Mouse (Mus musculus): ENCODE measurements around the gene Polr3a. TPM values are rescaled to one million over a fixed set of nuclear protein-coding genes. Genes with fewer than 3 reads are reported as not detected.

Polr3a gene
- total and polyA plus RNA-seq, 2 experiments from 2014 or later = 14.0 to 22.4 TPM

GRCm38 (mm10) chr14:24507452-24508069, 20.7 kb upstream of the Polr3a start:
- ATAC-seq = peak; percentile 42
- no peaks in the 10 kb centered on the region for H3K9me3 ChIP-seq (ENCODE audit: low read length)
- WGBS = 27% methylated on average over 14 of the region's 14 CpGs
- no peak overlapping the region for H3K27ac ChIP-seq
- H3K36me3 ChIP-seq (ENCODE audit: insufficient read depth, low read length) = no peaks in the 10 kb centered on the region
- peaks cover 17% of the 10 kb centered on the region for H3K4me1 ChIP-seq (ENCODE audit: insufficient read depth, low read length)
- H3K27me3 ChIP-seq (ENCODE audit: insufficient read depth, low read length) = no peaks in the 10 kb centered on the region
- H3K4me3 ChIP-seq (ENCODE audit: low read length) = no peak overlapping the region
- no peak overlapping the region for H3K9ac ChIP-seq (replicated peaks; ENCODE audit: low read length)
- TF ChIP-seq CTCF (IDR thresholded peaks at IDR 0.05; ENCODE audit: low read depth) = no peak
- no peak for DNase-seq (ENCODE audit: low spot score)
- H3K4me2 ChIP-seq (ENCODE audit: low read depth, low read length) = no peak overlapping the region

- H3K4me3 ChIP-seq (ENCODE audit: low read length) = no peak overlapping the region
- H3K4me2 ChIP-seq (ENCODE audit: low read depth, low read length) = no peak overlapping the region
- peaks cover 23% of the 10 kb centered on the region for H3K36me3 ChIP-seq (ENCODE audit: insufficient read depth, low read length)
- H3K27me3 ChIP-seq (ENCODE audit: insufficient read depth, low read length) = no peaks in the 10 kb centered on the region
- no peak overlapping the region; the same call in 1 of the 2 replicates for H3K9ac ChIP-seq (replicated peaks; ENCODE audit: low read length)
- peaks cover 4% of the 10 kb centered on the region; the same call in 1 of the 2 replicates for H3K4me1 ChIP-seq (ENCODE audit: insufficient read depth, low read length)
- peak overlapping the region; percentile 78 for H3K27ac ChIP-seq
- H3K9me3 ChIP-seq (ENCODE audit: low read length) = no peaks in the 10 kb centered on the region
- peak; percentile 31 for DNase-seq (ENCODE audit: low spot score)
- 27% methylated on average over 4 of the region's 4 CpGs for WGBS
- TF ChIP-seq CTCF (IDR thresholded peaks at IDR 0.05; ENCODE audit: low read depth) = no peak
- no peak for ATAC-seq
Measured at GRCm38 (mm10) chr14:24501256-24501655, 14.4 kb upstream of the Polr3a start.

- H3K9ac ChIP-seq (replicated peaks; ENCODE audit: low read length) = no peak overlapping the region; the same call in 1 of the 2 replicates
- 6% methylated on average over 8 of the region's 8 CpGs for WGBS
Measured at GRCm38 (mm10) chr14:24500845-24501186, 14.0 kb upstream of the Polr3a start.

GRCm38 (mm10) chr14:24500091-24500844, 13.4 kb upstream of the Polr3a start:
- Histone ChIP-seq H3K36me3 (ENCODE audit: insufficient read depth, low read length) (peaks cover 33% of the 10 kb centered on the region), H3K27me3 (ENCODE audit: insufficient read depth, low read length) (no peaks in the 10 kb centered on the region), H3K9me3 (ENCODE audit: low read length) (no peaks in the 10 kb centered on the region), H3K27ac (peak overlapping the region; percentile 78), H3K9ac (replicated peaks; ENCODE audit: low read length) (no peak overlapping the region; the same call in 1 of the 2 replicates), H3K4me1 (ENCODE audit: insufficient read depth, low read length) (peaks cover 4% of the 10 kb centered on the region; the same call in 1 of the 2 replicates), H3K4me2 (ENCODE audit: low read depth, low read length) (0 out of 2 replicates have a peak overlapping the region, but pooled peaks have one; percentile 14), H3K4me3 (ENCODE audit: low read length) (no peak overlapping the region)
- ATAC-seq (peak; percentile 84), DNase-seq (ENCODE audit: low spot score) (peak; percentile 95)
- WGBS = 15% methylated on average over 18 of the region's 18 CpGs
- peak; percentile 96 for TF ChIP-seq CTCF (IDR thresholded peaks at IDR 0.05; ENCODE audit: low read depth)

More at GRCm38 (mm10) chr14:24500845-24501186, 14.0 kb upstream of the Polr3a start:
- H3K4me2 ChIP-seq (ENCODE audit: low read depth, low read length) = 0 out of 2 replicates have a peak overlapping the region, but pooled peaks have one; percentile 14
- no peak for TF ChIP-seq CTCF (IDR thresholded peaks at IDR 0.05; ENCODE audit: low read depth)
- no peaks in the 10 kb centered on the region for H3K9me3 ChIP-seq (ENCODE audit: low read length)
- no peak overlapping the region for H3K4me3 ChIP-seq (ENCODE audit: low read length)
- no peaks in the 10 kb centered on the region for H3K27me3 ChIP-seq (ENCODE audit: insufficient read depth, low read length)
- DNase-seq (ENCODE audit: low spot score) (no peak), ATAC-seq (no peak)
- H3K27ac ChIP-seq = peak overlapping the region; percentile 78
- peaks cover 27% of the 10 kb centered on the region for H3K36me3 ChIP-seq (ENCODE audit: insufficient read depth, low read length)
- peaks cover 4% of the 10 kb centered on the region; the same call in 1 of the 2 replicates for H3K4me1 ChIP-seq (ENCODE audit: insufficient read depth, low read length)

- peaks cover 4% of the 10 kb centered on the region; the same call in 1 of the 2 replicates for H3K4me1 ChIP-seq (ENCODE audit: insufficient read depth, low read length)
- DNase-seq (ENCODE audit: low spot score) = no peak
- WGBS = 24% methylated on average over 9 of the region's 9 CpGs
- no peak overlapping the region for H3K27ac ChIP-seq
- no peaks in the 10 kb centered on the region for H3K27me3 ChIP-seq (ENCODE audit: insufficient read depth, low read length)
- H3K36me3 ChIP-seq (ENCODE audit: insufficient read depth, low read length) = peaks cover 39% of the 10 kb centered on the region
- no peak overlapping the region for H3K9ac ChIP-seq (replicated peaks; ENCODE audit: low read length)
- no peak overlapping the region for H3K4me3 ChIP-seq (ENCODE audit: low read length)
- no peak for TF ChIP-seq CTCF (IDR thresholded peaks at IDR 0.05; ENCODE audit: low read depth)
- H3K9me3 ChIP-seq (ENCODE audit: low read length) = no peaks in the 10 kb centered on the region
- no peak overlapping the region for H3K4me2 ChIP-seq (ENCODE audit: low read depth, low read length)
- ATAC-seq = no peak
Measured at GRCm38 (mm10) chr14:24499478-24499877, 12.6 kb upstream of the Polr3a start.

GRCm38 (mm10) chr14:24498561-24499255, 11.8 kb upstream of the Polr3a start:
- WGBS = 64% methylated on average over 5 of the region's 5 CpGs
- TF ChIP-seq CTCF (IDR thresholded peaks at IDR 0.05; ENCODE audit: low read depth) = no peak
- DNase-seq (ENCODE audit: low spot score) = no peak
- no peak for ATAC-seq
- Histone ChIP-seq H3K27me3 (ENCODE audit: insufficient read depth, low read length) (no peaks in the 10 kb centered on the region), H3K4me1 (ENCODE audit: insufficient read depth, low read length) (peaks cover 4% of the 10 kb centered on the region; the same call in 1 of the 2 replicates), H3K9me3 (ENCODE audit: low read length) (no peaks in the 10 kb centered on the region), H3K4me3 (ENCODE audit: low read length) (no peak overlapping the region), H3K27ac (no peak overlapping the region), H3K9ac (replicated peaks; ENCODE audit: low read length) (no peak overlapping the region), H3K4me2 (ENCODE audit: low read depth, low read length) (no peak overlapping the region), H3K36me3 (ENCODE audit: insufficient read depth, low read length) (peaks cover 46% of the 10 kb centered on the region)
